Mouse (Mus musculus): Measurements from ENCODE around the gene Aldh3b2.

Aldh3b2 gene

DNA sequence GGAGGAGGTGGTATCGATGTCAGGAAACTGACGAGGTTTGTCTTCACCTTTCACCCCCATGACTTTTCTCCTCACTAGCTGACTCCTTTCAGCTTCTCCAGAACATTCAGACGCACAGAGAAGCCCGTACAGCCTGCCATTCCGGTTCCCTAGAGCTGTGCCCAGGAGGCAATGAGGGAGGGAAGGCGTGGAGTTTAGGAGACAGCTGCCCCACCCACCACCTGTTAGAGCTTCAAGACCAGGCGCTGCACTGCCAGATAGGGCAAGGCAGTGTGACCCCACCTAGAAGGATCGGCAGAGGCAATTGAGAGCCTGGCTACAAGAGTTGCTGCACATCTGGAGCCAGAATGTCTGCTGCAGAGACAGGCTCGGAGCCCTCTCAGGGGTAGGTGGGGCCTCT, at the start of gene Aldh3b2:
Gene Aldh3b2 (plus strand): TSS at position 100 of the 400 bp plus-strand sequence.
- no peak for DNase-seq (ENCODE audit: low read depth, low spot score)

DNA sequence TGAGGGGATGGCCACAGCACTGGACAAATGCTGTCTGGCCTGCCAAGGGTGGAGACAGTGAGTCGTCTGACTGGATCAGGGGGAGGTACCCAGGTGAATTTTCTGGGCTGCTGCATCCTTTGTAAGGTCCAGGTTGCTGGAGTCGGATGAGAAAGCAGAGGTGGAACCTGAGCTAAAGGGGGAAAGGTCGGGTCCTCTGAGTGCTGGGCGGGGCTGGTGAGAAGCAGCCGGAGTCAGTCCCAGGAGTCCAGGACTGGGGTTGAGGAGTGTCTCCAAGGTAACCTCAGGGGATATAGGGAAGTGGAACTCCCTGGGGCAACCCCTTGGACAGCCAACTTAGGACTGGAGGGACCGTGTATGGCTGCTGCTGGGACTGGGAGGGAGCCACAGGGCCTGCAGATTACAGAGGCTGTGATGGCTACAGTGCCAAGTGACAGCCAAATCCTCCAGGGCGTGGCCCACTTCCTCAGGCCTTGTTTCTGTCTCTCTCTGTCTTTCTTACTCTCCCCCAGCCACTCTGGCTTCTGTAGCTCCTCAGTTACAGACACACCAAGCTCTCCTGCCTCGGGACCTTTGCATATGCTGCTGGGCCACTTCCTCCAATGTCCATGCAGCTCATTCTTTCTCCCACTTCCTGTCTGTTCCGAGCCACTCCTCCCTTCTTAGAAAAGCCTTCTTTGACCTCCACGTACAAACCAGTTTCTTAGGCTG, 49.3 kb upstream of the Aldh3b2 start:
- no peak for DNase-seq (ENCODE audit: low read depth, low spot score)

DNA sequence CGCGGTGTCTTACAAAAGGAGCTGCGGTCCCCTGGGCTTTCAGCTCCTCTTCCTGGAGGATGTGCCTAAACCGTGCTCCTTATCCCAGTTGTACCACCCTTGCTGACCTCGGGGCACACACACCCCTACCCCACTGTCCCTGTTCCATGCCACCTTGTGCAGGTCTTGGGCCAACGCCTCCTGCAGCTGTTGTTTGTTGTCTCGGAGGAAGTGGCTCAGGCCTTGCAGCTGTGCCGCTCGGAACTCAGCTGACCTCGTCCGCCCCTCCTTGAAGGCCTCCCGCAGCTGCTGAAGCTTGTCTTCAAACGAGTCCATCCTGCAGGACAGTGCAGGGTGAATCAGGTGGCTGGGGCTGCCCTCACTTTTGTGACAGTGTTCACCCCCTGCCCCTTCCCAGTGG, 48.5 kb upstream of the Aldh3b2 start:
- no peak for DNase-seq (ENCODE audit: low read depth, low spot score)

DNA sequence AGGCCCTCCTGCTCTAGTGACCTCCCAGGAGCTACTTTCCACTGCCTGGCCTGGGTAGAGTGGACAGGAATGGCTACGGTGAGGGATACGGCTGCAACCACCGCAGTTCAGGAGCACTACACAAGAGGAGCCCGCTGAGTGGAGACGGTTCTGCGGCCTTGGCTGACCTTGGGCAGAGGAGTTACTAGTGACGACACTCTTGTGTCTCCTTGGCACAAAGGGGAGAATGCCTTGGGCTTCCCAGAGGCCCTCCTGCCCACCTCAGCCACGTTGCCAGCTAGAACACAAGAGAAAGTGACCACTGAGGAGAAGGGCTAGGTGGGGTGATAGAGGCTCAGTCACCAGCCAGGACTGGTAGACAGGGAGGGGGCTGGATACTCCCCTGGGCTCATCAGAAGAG, 47.9 kb upstream of the Aldh3b2 start:
- no peak for DNase-seq (ENCODE audit: low read depth, low spot score)

DNA sequence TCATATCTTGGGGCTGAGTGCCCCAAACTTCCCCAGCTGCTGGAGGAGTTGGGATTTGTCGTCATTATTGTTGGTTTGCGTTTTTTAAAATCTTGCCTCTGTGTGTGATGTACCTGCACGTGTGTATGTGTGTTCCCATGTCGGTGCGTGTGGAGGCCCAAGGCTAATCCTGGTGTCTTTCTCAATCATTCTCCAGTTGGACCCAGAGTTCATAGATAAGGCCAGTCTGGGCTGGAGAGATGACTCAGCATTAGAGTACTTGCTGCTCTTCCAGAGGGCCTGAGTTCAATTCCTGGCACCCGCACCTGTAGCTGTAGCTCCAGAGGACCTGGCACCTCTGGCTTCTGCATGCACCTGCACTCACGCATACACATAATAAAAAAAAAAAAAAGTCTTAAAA, 47.3 kb upstream of the Aldh3b2 start:
- DNase-seq (ENCODE audit: low read depth, low spot score), result no peak

DNA sequence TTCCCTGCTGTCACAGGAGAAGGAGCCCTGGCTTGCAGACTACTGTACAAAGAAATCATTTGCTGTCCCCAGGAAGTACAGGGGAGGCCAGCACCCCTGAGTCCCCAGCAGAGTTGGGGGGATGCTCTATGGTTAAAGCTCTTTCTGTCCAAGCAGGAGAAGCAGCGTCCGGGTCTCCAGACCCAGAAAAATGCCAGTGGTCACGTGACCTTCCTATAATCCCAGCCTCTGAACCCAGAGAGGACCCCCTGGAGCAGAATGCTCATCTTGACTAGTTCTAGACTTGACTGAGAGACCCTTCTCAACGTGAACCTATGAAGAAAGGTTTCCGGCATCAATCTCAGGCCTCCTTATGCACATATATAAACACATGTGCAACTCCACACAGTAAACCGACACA, 46.3 kb upstream of the Aldh3b2 start:
- DNase-seq (ENCODE audit: low read depth, low spot score), result no peak

DNA sequence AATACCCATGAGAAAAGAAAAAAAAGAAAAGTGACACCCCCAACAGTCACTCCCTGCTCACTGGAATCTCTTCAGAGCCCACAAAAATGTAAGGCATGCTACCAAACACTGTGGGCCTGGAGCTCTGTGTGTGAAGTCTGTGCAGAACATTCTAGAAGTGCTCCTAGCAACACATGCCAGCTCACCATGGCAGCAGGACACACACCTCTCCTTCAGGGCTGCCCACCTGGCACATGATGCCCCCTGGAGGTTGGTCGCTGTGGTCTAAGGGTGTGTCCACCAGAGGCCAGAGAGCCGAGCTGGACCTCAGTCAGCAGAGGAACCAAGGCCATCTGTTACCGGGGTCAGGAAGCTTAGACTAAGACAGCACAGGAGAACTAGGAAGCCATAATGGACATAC, 45.8 kb upstream of the Aldh3b2 start:
- DNase-seq (ENCODE audit: low read depth, low spot score), result no peak

DNA sequence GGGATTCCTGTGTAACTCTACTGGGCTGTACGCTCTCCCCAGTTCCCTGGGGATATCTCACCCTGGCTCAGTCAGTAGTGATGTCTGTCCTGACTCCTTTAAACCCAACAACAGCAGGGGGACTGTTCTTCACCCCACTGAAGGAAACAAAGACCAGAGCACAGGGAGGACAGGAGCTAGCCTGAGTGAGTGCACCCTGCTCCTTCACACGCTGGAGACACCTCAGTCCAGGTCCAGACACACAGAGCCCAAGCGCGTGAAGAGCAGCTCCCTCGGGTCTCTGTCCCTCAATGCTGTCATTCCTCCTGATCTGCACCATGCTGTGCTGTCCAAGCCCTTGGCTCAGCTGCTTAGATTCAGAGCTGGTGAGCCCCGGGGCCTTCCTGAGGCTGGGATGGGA, 45.4 kb upstream of the Aldh3b2 start:
- DNase-seq (ENCODE audit: low read depth, low spot score), result no peak

DNA sequence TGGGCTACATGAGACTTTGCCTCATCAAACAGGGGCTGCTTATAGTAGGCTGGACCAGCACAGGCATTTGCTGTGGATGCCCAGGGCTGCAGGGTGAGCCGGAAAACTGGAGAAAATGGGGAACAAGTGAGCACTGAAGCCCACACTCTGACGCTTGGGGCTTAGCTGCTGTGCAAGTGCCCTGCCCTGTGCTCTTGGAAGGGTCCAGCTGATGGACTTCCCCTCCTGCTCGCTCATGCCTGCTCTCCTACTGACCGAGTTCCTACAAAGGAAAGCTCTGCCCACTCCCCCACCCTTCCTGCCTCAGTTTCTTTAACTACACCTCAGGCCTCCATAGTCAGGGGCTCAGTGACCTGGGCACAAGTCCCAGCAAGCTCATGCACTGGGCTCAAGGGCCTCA, 44.1 kb upstream of the Aldh3b2 start:
- DNase-seq (ENCODE audit: low read depth, low spot score), result no peak

DNA sequence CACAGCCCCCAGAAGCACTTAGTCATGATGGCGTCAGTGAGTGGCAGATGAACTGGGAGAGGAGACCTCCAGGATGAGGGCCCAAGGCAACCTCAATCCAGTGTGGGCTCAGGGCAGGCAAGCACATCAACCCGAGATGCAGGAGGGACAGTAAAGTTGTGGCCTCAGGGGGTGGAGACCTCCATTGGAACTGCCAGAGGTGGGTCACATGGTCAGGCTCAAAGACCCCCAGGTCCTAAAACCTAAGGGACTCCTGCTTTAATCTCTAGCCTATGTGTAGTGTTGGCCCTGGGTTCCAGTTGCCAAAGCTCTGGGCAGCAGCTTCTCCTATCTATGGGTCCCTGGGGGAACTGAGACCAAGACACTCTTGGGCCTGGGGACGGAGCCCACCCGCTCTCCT, 43.3 kb upstream of the Aldh3b2 start:
- no peak for DNase-seq (ENCODE audit: low read depth, low spot score)

DNA sequence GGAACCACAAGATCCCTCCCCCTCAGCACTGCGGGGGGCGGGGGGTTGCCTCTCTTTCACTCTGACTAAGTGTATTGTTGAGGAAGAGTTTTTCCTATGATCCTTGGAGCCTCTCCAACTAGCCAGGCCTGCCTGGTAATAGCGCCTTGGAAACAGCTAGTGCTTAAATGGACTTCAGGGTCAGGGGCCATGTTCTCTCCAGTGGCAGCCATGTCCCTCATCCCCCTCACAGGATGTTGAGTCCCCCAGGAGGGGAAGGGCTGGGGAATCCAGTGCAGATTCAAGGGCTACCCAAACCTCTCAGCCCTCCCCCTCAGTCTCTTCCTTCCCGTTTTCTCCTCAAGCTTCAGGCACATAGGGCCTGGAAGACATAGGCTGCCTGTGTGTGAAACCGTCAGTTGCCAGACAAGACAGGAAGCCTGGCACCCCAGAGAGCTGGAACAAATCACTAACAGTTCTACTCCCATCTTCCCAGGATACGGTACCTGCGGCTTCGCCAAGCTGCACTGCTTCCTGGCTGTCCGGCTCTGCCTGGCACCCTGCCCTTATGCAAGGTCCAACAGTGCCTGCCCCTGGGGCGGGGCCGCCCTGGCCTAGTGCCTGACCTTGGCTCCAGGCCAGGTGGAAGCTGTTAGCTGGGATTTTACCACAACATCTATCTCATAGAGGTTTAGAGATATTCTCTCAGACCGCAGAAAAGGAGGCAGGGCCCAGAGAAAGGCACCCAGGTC, 42.8 kb upstream of the Aldh3b2 start, which contains the start of gene Aldh3b1:
Gene Aldh3b1 (minus strand): TSS at position 598 of the 731 bp plus-strand sequence.
- DNase-seq (ENCODE audit: low read depth, low spot score), result no peak

DNA sequence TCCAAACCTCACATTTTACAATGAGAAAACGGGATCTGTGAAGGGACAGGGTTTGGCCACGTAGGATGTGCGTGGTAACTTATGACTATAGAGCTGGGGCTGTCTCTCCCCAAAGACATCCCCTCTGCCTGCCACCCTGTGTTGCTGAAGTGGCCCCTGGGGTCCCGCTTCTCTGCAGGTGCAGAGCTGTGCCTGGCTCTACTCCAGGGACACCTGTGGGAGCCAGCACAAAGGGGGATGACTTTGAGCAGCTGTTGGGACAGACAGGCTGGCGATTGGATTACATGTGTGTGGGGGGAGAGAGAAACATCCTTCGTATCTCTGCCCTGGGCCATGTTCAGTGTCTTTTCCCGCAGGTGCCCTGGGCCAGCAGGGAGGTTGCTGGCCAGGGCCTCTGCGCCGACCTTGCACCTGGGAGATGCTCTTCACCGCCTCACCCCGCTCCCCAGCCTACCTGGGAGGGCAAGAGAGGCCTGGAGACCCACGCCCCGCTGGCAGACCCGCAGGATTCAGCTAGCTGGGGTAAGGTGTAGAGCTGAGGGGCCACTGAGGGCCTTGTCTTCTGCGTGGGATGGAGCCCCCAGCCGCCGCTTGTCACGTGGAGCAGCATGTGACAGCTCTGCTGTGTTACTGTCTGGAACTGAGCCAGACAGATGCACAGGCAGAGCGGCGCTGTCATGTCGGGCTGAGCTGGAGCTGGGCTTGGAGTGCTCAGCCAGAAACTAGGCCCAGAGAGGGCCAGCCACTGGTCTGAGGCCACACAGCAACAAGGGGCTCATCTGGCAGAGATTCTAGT, 41.7 kb upstream of the Aldh3b2 start:
- DNase-seq (ENCODE audit: low read depth, low spot score), result no peak

DNA sequence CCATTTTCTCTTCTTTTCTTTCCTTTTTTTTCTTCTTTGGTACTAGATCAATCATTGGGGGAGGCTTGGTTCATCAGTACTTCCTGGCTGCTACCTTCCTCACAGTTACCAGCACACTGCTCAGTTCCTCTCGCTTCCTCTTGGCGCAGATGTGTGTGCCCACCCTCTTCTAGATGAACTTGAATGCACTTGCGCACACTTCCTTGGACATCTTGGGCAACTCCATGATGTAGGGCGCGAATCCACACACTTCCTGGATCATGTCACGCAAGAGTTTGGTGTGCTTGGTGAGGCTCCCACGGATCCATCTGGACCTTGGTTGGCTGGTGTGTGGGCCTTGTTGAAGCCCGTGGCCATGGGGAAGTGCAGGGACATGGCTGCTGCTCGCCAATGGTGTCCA, 40.4 kb upstream of the Aldh3b2 start:
- no peak for DNase-seq (ENCODE audit: low read depth, low spot score)

DNA sequence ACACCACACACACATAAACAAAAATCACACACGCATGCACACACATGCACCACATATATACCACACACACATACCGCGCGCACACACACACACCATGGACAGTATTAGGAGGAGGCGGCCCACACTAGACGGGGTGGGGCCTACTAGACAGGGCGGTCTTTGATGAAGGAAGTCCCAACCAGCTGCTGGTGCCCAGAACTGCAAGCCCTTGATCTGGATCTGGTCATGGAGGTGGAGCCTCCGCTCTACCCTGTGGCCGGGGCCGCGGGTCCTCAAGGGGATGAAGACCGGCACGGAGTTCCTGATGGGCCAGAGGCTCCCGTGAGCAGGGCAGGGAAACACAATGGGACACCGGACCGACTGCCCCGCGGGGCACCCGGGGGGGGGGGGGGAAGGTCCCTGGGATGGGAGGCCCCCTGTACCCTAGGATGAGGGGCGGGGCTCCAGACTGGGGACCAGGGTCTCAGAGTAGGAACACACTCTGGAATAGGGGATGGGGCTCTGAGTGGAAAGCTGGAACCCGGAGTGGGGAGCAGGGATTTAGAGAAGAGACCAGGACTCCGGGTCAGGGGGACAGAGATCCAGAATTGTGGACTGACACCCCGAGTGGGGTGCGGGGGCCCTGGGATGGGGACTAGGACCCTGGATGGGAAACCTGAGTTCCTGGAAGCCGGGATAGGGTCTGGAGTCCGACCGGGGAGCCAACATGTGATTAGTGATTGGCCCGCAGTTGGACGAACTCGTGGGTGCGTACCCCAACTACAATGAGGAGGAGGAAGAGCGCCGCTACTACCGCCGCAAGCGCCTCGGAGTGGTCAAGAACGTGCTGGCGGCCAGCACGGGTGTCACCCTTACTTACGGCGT, 36.9 kb upstream of the Aldh3b2 start, which contains the start of gene Unc93b1:
Gene Unc93b1 (plus strand): TSS at position 155 of the 864 bp plus-strand sequence.
- no peak for DNase-seq (ENCODE audit: low read depth, low spot score)

DNA sequence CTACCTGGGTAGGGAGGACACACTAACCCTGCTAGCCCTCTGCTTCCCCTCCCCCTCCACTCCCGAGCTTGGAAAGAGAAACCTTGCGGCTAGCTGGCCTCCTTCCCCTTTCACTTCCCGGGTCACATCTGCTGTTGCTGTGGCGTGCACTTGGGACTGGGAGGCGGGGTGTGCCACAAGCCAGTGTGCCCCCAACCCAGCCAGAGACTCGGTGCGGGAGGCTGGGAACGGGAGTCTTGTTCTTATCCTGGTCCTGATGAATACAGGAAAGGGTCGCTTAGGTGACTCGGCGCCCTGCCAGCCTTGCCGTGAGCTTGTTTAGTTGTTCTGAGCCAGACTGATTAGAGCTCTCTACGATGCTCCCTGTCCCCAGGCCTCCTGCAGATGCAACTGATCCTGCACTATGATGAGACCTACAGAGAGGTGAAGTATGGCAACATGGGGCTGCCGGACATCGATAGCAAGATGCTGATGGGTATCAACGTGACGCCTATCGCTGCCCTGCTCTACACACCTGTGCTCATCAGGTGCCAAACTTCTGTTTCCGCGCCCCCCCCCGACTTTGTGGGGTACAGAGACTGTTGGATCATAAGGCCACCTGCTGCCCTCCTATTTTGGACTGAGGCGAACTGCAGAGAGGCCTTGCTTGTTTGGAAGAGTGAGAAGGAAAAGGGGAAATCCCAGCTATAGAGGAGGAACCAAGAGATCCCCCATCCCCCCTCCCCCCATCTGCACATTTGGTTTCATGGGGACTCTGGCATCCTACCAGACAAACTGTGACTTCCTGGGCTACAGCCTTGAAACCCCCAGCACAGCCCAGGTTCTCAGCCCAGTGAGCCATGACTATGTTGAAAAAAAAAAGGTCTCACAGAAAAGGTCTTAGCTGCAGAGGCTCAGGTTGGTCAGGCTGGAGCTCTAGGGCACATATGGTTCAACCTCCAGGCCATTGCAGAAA, 36.0 kb upstream of the Aldh3b2 start:
- no peak for DNase-seq (ENCODE audit: low read depth, low spot score)

DNA sequence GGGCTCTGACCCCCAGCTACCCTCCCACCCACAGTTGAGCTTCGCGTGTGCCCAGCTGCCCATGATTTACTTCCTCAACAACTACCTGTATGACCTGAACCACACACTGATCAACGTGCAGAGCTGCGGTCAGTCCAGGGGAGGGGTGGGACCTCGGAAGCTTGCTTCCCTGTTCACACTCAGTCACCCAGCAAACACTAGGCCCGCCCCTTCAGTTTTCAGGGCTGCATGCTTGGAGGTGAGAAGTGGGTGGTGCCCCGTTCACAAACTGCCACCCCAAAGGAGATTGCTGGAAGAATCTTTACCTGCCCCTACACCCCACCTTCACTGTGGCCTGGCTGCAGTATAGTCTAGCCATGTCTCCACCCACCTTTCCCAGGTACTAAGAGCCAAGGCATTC, 29.8 kb upstream of the Aldh3b2 start:
- no peak for DNase-seq (ENCODE audit: low read depth, low spot score)

DNA sequence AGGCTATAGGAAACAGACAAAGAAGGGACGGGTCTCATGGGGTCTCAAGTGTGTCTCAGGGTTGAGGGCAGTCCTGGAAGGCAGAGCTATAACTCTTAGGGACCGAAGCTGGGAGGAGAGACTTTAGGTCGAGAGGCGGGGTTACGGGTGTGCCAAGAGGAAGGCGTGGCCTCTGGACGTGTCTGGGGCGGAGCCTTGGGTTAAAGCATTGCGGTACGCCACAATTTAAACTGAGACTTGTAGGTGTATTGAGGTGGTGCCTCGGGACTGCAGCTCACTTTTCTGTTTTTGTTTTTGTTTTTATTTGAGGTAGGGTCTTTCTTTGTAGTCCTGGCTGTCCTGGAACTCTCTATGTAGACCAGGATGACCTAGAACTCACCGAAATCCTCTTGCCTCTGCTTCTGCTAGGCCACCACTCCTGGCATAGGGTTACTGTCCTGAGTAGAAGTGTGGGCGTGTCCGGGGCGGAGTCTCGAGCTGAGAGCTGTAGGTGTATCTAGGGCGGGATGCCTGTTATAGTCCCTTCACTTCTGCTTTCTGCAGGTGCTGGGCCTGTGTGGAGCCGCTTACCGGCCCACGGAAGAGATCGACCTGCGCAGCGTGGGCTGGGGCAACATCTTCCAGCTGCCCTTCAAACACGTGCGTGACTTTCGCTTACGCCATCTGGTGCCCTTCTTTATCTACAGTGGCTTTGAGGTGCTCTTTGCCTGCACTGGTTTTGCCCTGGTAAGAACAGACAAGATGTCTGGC, 29.0 kb upstream of the Aldh3b2 start:
- no peak for DNase-seq (ENCODE audit: low read depth, low spot score)

DNA sequence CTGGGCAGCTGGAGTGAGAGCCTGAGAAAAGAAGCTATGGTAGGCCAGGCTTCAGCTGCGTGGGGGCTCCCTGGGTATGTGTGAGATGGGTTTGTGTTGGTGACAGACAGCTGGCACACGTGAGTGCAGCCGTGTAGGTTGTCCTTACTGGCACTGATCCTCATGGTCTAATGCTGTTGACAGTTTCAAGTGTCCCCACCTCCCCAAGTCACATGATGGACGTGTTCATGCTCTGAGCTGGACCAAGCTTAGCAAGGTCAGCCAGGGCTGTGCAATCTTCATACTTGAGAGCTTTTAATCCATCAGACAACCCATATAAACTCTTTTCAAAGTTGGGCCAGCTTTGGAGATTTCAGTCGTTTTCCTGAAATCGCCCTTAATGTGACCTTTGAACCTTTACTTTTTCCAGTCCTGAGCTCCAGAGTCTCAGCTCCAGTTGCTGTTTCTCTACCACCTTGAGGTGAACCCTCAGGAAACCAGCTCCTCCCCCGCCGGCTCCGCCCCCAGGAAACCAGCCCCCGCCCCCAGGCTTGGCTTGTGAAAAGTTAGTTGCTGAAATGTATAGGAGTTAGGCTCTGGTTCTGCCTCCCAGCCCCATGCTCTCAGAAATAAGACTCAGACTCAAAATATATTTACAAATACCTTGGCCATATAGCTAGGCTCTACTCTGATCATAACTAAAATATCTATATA, 26.1 kb upstream of the Aldh3b2 start:
- no peak for DNase-seq (ENCODE audit: low read depth, low spot score)

DNA sequence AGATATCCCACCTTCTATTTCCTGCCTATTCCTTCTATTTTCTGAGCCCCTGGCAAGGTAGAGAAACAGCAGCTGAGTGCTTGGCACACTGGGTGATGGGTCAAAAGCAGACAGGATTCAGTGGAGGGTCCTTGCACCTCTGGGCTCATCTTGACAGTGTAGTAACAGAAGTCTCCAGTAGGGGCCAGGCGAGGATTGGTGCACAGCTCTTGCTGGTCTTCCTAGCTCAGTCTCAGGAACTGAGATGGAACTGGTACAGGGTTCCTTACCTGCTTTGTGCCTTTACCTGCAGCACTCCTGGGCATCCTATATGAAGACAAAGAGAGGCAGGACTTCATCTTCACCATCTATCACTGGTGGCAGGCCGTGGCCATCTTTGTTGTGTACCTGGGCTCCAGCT, 25.4 kb upstream of the Aldh3b2 start:
- DNase-seq (ENCODE audit: low read depth, low spot score), result peak; percentile 44
